Mouse (Mus musculus) adipocyte (in vitro differentiated cells): ENCODE measurements around the gene Zfp26.
A peak's percentile ranks its signal among the peaks of the same experiment; 100 is the strongest.

ENCODE experiments used
- DNase-seq: peaks from one replicate; pipeline ENCODE4 v3.0.0-alpha.2; 2016; ENCODE audit warnings: low spot score

Zfp26 gene

GRCm38 (mm10) chr9:20459377-20460317 lies at the start of gene Zfp26:
Gene Zfp26 (minus strand): TSS chr9:20460162.
- peak; percentile 81 for DNase-seq

- DNase-seq, result no peak
Measured at GRCm38 (mm10) chr9:20509676-20510075, 49.7 kb upstream of the Zfp26 start.

- DNase-seq, result no peak
Measured at GRCm38 (mm10) chr9:20504801-20505200, 44.8 kb upstream of the Zfp26 start.

- peak; percentile 61 for DNase-seq
Measured at GRCm38 (mm10) chr9:20493281-20493680, 33.3 kb upstream of the Zfp26 start.

- peak; percentile 86 for DNase-seq
Measured at GRCm38 (mm10) chr9:20492527-20493233, 32.7 kb upstream of the Zfp26 start, which contains the start of gene Zfp426. Gene Zfp426 (minus strand): TSS chr9:20492746.

GRCm38 (mm10) chr9:20491858-20492526 lies 32.0 kb upstream of the Zfp26 start:
- no peak for DNase-seq

GRCm38 (mm10) chr9:20489536-20489935 lies 29.6 kb upstream of the Zfp26 start:
- DNase-seq, result no peak

GRCm38 (mm10) chr9:20479396-20479795 lies 19.4 kb upstream of the Zfp26 start:
- no peak for DNase-seq

- no peak for DNase-seq
Measured at GRCm38 (mm10) chr9:20476632-20477031, 16.7 kb upstream of the Zfp26 start.

GRCm38 (mm10) chr9:20466761-20467442 lies 6.9 kb upstream of the Zfp26 start:
- peak; percentile 80 for DNase-seq

- DNase-seq, result no peak
Measured at GRCm38 (mm10) chr9:20453647-20454046, 6.3 kb downstream of the Zfp26 start.

GRCm38 (mm10) chr9:20451493-20451892 lies 8.5 kb downstream of the Zfp26 start:
- DNase-seq, result no peak

- no peak for DNase-seq
Measured at GRCm38 (mm10) chr9:20443183-20443783, 16.7 kb downstream of the Zfp26 start.

- no peak for DNase-seq
Measured at GRCm38 (mm10) chr9:20430004-20430403, 30.0 kb downstream of the Zfp26 start.

- DNase-seq, result no peak
Measured at GRCm38 (mm10) chr9:20411460-20411859, 48.5 kb downstream of the Zfp26 start.

- no peak for DNase-seq
Measured at GRCm38 (mm10) chr9:20409319-20409718, 50.6 kb downstream of the Zfp26 start.

- no peak for DNase-seq
Measured at GRCm38 (mm10) chr9:20385343-20385703, 74.6 kb downstream of the Zfp26 start.

GRCm38 (mm10) chr9:20384532-20385342 lies 75.2 kb downstream of the Zfp26 start, which contains the start of gene Zfp560:
Gene Zfp560 (minus strand): TSS chr9:20385177.
- DNase-seq, result peak; percentile 92

- peak; percentile 8 for DNase-seq
Measured at GRCm38 (mm10) chr9:20383659-20384058, 76.3 kb downstream of the Zfp26 start.
